Mouse (Mus musculus): ENCODE data around the gene Ano4. TPM values are rescaled to one million over a fixed set of nuclear protein-coding genes. Genes with fewer than 3 reads are reported as not detected.

The Ano4 gene
- total RNA-seq, 1 experiment from 2014 or later: 8.8 TPM

GRCm38 (mm10) chr10:89290698-89291097 lies 53.9 kb downstream of the Ano4 start:
- ATAC-seq (replicated peaks; ENCODE audit: low read depth, poor library complexity, severe bottlenecking): no peak

GRCm38 (mm10) chr10:89289290-89289689 lies 55.3 kb downstream of the Ano4 start:
- ATAC-seq (replicated peaks; ENCODE audit: low read depth, poor library complexity, severe bottlenecking): no peak

DNA sequence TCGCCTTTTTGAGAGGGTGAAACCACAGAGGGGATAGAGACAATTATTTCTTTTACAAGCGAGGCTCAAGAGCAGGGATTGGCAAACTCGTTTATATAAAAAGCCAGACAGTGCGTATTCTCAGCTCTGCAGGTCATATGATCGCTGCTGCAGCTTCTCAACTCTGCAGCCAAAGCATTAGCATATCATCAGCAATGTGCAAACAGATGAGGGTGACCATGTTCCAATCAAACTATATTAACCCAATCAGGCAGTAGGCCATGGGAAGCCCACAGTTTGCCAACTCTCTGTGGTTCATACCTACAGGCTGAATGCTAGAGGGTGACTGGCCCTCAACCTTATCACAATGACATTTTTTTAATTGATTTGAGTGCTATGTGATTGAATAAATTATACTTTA lies 64.2 kb downstream of the Ano4 start:
- no peak for ATAC-seq (replicated peaks; ENCODE audit: low read depth, poor library complexity, severe bottlenecking)

DNA sequence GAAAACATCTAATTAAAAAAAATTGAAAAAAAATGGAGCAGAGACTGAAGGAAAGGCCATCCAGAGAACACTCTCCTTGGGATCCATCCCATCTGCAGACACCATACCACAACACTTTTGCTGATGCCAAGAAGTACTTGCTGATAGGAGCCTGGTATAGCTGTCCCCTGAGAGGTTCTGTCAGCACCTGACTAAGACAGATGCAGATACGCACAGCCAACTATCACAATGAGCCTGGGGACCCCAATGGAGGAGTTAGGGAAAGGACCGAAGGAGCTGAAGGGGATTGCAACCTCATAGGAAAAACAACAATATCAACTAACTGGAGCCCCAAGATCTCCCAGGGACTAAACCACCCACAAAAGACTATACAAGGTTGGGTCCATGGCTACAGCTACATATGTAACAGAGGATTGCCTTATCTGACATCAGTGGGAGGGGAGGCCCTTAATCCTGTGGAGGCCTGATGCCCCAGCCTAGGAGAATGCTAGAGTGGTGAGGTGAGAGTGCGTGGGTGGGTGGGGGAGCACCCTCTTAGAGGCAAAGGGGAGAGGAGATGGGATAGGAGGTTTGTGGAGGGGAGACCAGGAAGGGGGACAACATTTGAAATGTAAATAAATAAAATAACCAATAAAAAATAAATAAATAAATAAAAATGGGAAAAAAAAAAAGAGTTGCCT lies 71.4 kb downstream of the Ano4 start:
- ATAC-seq (replicated peaks; ENCODE audit: low read depth, poor library complexity, severe bottlenecking): no peak

DNA sequence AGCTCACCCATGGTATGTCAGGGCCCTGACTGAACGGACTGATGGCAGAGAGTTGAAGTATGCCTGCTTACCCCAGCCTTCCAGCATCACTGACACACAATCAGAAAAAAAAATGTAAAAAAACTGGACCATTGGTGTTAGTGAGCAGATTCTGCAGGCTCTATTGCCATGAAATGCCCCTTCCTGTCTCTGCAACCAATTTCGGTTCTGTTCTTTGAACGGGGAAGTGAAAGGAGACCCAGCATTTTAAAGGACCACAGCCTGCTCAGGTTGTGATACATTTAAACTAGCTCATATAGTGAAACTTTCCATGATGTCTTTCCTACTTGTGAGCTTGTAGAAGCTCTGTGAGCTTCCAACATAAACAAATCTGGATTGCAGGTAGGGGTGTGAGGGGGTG lies 77.2 kb downstream of the Ano4 start:
- ATAC-seq (replicated peaks; ENCODE audit: low read depth, poor library complexity, severe bottlenecking): peak; percentile 71

DNA sequence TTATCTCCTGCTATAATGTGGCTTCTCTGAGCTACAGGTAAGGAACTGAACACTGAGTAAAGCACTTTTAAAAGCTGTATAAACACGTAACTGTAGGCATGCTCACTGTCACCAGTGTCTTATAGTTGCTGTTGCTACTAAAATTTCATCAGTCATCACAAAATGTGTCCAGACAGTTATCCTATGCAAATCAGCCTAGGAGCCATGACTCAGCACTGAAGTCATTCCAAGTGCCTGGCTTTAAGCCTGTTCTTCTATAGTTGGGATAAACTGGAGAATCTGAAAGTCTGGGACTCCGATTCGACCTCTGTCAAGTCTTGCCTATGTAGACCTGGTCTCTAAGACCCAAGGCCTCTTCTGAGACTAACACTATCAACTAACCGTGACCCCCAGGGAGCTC lies 81.2 kb downstream of the Ano4 start:
- ATAC-seq (replicated peaks; ENCODE audit: low read depth, poor library complexity, severe bottlenecking): no peak

GRCm38 (mm10) chr10:89257457-89258381 lies 86.8 kb downstream of the Ano4 start:
- ATAC-seq (replicated peaks; ENCODE audit: low read depth, poor library complexity, severe bottlenecking): no peak

DNA sequence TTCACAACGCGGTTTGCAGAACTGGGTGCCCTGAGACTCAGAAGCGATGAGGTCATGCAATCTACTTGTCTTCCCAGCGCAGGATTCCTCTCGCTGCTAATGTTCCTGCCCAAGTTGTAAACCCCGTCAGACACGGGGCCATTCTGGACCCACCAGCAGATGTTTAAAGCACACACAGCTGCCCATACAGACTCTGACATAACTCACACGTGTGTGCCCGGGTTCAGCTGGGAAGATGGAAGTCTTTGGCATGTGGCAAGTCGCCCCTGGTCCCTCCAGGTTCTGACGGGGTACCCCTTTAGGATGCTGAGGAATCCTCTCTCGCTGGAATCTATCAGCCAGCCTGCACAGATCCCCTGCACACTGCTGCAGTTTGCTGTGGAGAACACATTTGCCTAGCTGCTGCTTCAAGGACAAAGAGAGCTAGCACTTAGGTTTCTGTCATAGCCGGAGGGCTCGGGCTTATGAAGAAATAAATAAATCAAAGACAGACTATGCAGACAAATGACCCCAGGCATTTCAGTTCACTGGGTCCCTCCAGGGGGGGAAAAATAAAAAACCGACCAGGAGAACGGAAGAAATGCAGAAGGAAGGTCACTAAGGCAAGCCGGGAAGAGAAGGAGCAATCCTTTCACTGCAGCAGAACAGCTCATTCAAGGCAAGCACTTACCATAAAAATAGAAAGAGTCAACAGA lies 87.7 kb downstream of the Ano4 start:
- 0 out of 2 replicates have a peak, but pooled peaks have one; percentile 8 for ATAC-seq (replicated peaks; ENCODE audit: low read depth, poor library complexity, severe bottlenecking)

DNA sequence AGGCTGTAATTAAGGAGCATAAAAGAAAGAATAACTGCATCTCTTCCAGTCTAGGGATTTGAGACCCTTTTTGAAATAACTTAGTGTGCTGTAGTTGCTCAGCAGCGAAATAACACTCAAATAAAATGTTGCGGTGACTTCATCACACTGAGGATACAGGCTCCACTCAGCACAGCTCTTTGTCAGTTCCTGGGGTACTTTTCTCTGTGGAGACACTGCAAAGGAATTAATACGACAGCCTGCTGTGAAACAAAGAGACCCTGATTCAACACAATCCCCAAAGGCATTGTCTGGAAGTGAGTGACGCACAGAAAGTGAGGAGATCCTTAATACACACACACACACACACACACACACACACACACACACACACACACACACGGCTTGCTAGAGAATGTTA lies 89.8 kb downstream of the Ano4 start:
- no peak for ATAC-seq (replicated peaks; ENCODE audit: low read depth, poor library complexity, severe bottlenecking)

DNA sequence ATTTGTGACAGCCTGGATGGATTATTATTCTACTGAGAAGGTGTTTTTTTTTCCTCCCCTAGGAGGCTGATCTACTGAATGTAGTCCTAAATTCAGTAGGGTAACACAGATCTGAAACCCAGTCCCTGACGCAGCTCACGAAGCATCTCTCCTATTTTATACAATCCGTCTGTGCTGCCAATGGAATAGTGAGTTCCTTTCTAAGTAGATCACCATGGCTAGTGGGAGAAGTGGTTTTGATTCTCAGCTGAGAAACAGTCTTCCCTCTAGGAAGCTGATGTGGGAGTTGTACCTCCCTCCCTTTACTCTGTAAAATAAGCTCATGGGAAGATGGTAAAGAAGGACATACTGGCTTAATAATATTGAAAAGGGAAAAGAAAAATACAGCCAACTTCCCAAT lies 90.8 kb downstream of the Ano4 start:
- no peak for ATAC-seq (replicated peaks; ENCODE audit: low read depth, poor library complexity, severe bottlenecking)

- ATAC-seq (replicated peaks; ENCODE audit: low read depth, poor library complexity, severe bottlenecking): no peak
These were observed 91.9 kb downstream of the Ano4 start for GRCm38 (mm10) chr10:89252636-89253035.

DNA sequence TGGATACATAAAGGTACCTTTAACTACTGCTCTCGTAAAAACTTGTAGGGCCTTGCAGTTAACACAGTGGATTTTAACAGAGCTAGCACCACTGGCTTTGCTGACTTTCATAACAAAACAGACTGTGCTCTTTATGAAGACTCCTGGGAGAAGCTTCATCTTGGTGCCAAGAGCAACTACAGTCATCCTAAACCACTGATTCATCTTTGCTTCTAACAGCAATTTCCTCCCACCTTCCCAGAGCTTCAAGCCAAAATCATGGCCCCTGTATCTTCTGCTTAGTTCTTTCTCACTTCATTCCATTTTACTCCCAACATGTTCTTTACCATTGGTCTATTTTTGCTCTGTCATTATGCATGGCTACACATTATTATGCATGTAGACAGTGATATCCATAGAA lies 100.8 kb downstream of the Ano4 start:
- ATAC-seq (replicated peaks; ENCODE audit: low read depth, poor library complexity, severe bottlenecking): no peak

DNA sequence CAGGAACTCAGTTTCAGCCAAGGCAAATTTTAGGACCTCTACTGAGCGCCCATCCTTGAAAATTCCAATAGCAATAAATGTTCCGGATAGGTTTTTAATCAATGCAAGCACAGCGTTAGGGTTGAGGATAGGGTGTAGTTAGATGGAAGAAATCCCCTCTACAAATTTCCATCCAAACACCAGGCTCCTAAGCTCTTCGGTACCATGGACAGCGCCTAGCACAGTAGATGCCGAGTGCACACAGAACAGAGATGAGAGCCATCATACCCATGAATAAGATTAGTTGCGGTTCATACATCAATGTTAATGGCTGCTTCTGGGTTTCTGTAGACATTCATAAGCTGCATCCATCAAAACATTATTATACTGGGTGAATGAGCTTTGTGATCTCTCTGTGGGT lies 120.0 kb downstream of the Ano4 start:
- ATAC-seq (replicated peaks; ENCODE audit: low read depth, poor library complexity, severe bottlenecking): peak; percentile 68; the same call in 1 of the 2 replicates

DNA sequence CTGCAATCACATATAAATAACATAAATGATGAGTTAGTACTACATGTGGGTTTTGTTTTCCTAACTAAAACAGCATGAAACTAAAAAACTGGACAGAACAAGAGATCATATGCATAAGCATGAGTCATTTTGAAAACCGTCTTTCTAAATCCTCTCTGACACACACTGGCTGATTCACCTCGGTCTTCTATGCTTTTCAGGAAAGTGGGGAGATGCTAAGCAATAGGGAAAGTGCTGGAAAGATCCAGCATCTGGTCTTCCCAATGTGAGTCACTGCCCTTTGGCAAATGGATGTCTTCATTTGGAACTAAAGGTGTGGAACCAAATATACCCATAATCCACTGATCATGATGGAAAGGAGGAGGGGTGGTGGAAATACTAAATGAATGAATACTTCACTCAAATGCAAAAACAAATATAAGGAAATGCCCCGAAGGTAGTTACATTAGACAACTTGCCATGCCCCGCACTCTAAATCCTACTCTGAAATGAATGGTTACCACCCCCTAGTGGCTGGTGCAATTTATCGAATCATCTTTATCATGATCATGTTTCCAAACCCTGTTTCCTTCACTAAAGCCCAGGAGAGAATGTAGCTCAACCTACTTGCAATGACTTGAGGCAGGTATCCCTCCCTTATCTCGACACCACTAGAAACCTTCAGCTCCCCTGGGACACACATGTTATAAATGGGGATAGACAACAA lies 122.1 kb downstream of the Ano4 start:
- no peak for ATAC-seq (replicated peaks; ENCODE audit: low read depth, poor library complexity, severe bottlenecking)

DNA sequence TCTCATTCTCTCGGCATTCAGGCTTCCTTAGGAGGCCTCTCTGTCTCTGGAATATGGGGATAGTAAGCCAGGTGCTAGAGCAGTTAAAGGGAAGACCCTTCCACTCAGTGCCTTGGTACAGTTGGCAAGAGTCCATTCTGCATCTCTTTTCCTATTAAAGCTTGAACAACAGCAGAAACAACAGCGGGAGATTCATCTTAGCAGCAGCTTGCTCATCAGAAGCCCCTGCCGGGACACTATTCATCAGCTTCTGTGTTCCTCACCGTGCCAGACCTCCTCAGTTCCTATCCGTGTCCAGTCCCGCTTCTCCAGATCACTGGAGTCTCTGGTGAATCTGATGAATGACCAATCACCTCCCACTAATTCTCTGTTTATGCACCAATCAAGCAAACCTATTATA lies 128.5 kb downstream of the Ano4 start:
- ATAC-seq (replicated peaks; ENCODE audit: low read depth, poor library complexity, severe bottlenecking): no peak

DNA sequence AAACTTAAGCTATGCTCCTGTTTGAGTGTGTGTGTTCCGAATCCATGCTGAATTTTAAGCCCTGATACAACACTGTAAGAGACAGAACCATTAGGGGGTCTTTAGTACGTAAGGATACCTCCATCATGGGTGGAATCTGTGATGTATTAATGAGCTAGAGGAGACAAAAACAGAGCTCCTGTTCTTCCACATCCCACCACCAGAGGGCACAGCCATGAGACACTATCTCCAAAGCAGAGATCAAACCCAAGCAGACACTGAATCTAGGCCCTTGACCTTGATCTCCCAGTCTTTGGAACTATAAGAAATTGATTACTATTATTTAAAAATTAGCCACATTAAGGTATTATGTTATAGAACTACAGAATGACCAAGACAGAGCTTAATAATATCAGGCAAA lies 138.7 kb downstream of the Ano4 start:
- ATAC-seq (replicated peaks; ENCODE audit: low read depth, poor library complexity, severe bottlenecking): no peak

GRCm38 (mm10) chr10:89196444-89196843 lies 148.1 kb downstream of the Ano4 start:
- ATAC-seq (replicated peaks; ENCODE audit: low read depth, poor library complexity, severe bottlenecking): no peak

GRCm38 (mm10) chr10:89195068-89195467 lies 149.5 kb downstream of the Ano4 start:
- no peak for ATAC-seq (replicated peaks; ENCODE audit: low read depth, poor library complexity, severe bottlenecking)

- no peak for ATAC-seq (replicated peaks; ENCODE audit: low read depth, poor library complexity, severe bottlenecking)
These were observed 150.1 kb downstream of the Ano4 start for GRCm38 (mm10) chr10:89194440-89194839.

- ATAC-seq (replicated peaks; ENCODE audit: low read depth, poor library complexity, severe bottlenecking): no peak
These were observed 166.6 kb downstream of the Ano4 start for GRCm38 (mm10) chr10:89177921-89178320.

Data from common myeloid progenitor, adult 5-6 weeks (primary cell).